Comparison of ENCODE assay signal across 8 mouse cellular contexts in genomic region chrX:73053860-73054563, GRCm38 (mm10). TPM values are rescaled to one million over a fixed set of nuclear protein-coding genes. Genes with fewer than 3 reads are reported as not detected.
DNase-seq lines count a peak whose midpoint lies in the region; ATAC-seq lines count a peak whose summit lies in the region.

No protein-coding gene starts in this region.

- H3K4me2 ChIP-seq in hindbrain, embryonic 11.5 days (replicated peaks; ENCODE audit: low read depth, low read length): no peak overlapping the region
- H3K4me2 ChIP-seq in lung, embryonic 16.5 days (ENCODE audit: low read depth, low read length): peak overlapping the region; percentile 37; the same call in 1 of the 2 replicates

- no peaks in the 10 kb centered on the region for H3K9me3 ChIP-seq in hindbrain, embryonic 11.5 days (ENCODE audit: control insufficient read depth, low read length)
- H3K9me3 ChIP-seq in lung, embryonic 16.5 days (ENCODE audit: control insufficient read depth, low read length): no peaks in the 10 kb centered on the region

- H3K27me3 ChIP-seq in hindbrain, embryonic 11.5 days (ENCODE audit: control insufficient read depth, insufficient read depth, low read length): no peaks in the 10 kb centered on the region
- H3K27me3 ChIP-seq in lung, embryonic 16.5 days (ENCODE audit: control insufficient read depth, insufficient read depth, low read depth, low read length): no peaks in the 10 kb centered on the region

- no peak overlapping the region for H3K4me3 ChIP-seq in hindbrain, embryonic 11.5 days (ENCODE audit: low read depth, low read length)
- no peak overlapping the region for H3K4me3 ChIP-seq in lung, embryonic 16.5 days (ENCODE audit: low read length)

- no peak overlapping the region for H3K9ac ChIP-seq in hindbrain, embryonic 11.5 days (ENCODE audit: low read depth, low read length)
- H3K9ac ChIP-seq in lung, embryonic 16.5 days (ENCODE audit: low read length): 0 out of 2 replicates have a peak overlapping the region, but pooled peaks have one; percentile 32

- peak; percentile 80 for DNase-seq in Muller cell, postnatal 12 days (ENCODE audit: inconsistent ontology term)
- DNase-seq in cerebellum, adult 9-11 months: peak; percentile 92
- peak; percentile 84 to 91 for DNase-seq in frontal cortex, postnatal 10 days (ENCODE audit: low spot score in 2 of 2)
- peak; percentile 95 for DNase-seq in hindbrain, embryonic 11.5 days (ENCODE audit: low spot score)
- DNase-seq in layer of hippocampus, adult 9-11 months: peak; percentile 90
- peak; percentile 75 for DNase-seq in ovary, postnatal 10 days (ENCODE audit: low spot score)
- DNase-seq in thymus, postnatal 0 days (ENCODE audit: low spot score): peak; percentile 85

- no peak overlapping the region for H3K27ac ChIP-seq in hindbrain, embryonic 11.5 days (ENCODE audit: low read depth, low read length)
- H3K27ac ChIP-seq in lung, embryonic 16.5 days (ENCODE audit: low read length): no peak overlapping the region

- H3K36me3 ChIP-seq in hindbrain, embryonic 11.5 days (ENCODE audit: control insufficient read depth, insufficient read depth, low read length): no peaks in the 10 kb centered on the region
- H3K36me3 ChIP-seq in lung, embryonic 16.5 days (ENCODE audit: control insufficient read depth, insufficient read depth, low read length): no peaks in the 10 kb centered on the region

- ATAC-seq in hindbrain, embryonic 11.5 days (ENCODE audit: low FRiP score): peak; percentile 97
- ATAC-seq in lung, embryonic 16.5 days (ENCODE audit: low read depth): peak; percentile 96

- 15% methylated on average over 14 of the region's 14 CpGs for WGBS in hindbrain, embryonic 11.5 days
- WGBS in lung, embryonic 16.5 days: 13% methylated on average over 14 of the region's 14 CpGs

- H3K4me1 ChIP-seq in hindbrain, embryonic 11.5 days (replicated peaks; ENCODE audit: control insufficient read depth, insufficient read depth, low read length): no peaks in the 10 kb centered on the region
- no peaks in the 10 kb centered on the region for H3K4me1 ChIP-seq in lung, embryonic 16.5 days (replicated peaks; ENCODE audit: control insufficient read depth, insufficient read depth, low read length)

RNA-seq across cellular contexts. Expression of gene Pnma3, which starts 10.6 kb away (rescaled TPM):
- polyA plus RNA-seq in hindbrain, embryonic 11.5 days (2014; fragmentation: Nextera tagmentation; extraction: Ambion mirVana): 0.27 and 0.90 TPM in 2 replicates
- 0.10 and 0.15 TPM in 2 replicates for polyA plus RNA-seq in lung, embryonic 16.5 days (2015; fragmentation: Nextera tagmentation; extraction: Ambion mirVana)
- polyA plus RNA-seq in thymus, postnatal 0 days (2015; fragmentation: Nextera tagmentation; extraction: Ambion mirVana): not detected in 2 replicates

RNA-seq across cellular contexts. Expression of gene Pnma5, which starts 17.1 kb away (rescaled TPM):
- not detected in 2 replicates for polyA plus RNA-seq in hindbrain, embryonic 11.5 days (2014; fragmentation: Nextera tagmentation; extraction: Ambion mirVana)
- polyA plus RNA-seq in lung, embryonic 16.5 days (2015; fragmentation: Nextera tagmentation; extraction: Ambion mirVana): not detected in 2 replicates
- polyA plus RNA-seq in thymus, postnatal 0 days (2015; fragmentation: Nextera tagmentation; extraction: Ambion mirVana): 0.09 TPM in 1 of 2 replicates, not detected in the other

RNA-seq across cellular contexts. Expression of gene Xlr4a, which starts 28.3 kb away (rescaled TPM):
- 0.43 TPM in 1 of 2 replicates, not detected in the other for polyA plus RNA-seq in hindbrain, embryonic 11.5 days (2014; fragmentation: Nextera tagmentation; extraction: Ambion mirVana)
- 1.6 and 2.7 TPM in 2 replicates for polyA plus RNA-seq in lung, embryonic 16.5 days (2015; fragmentation: Nextera tagmentation; extraction: Ambion mirVana)
- 76.9 and 77.7 TPM in 2 replicates for polyA plus RNA-seq in thymus, postnatal 0 days (2015; fragmentation: Nextera tagmentation; extraction: Ambion mirVana)

RNA-seq across cellular contexts. Expression of gene Xlr3a, which starts 42.9 kb away (rescaled TPM):
- 4.5 and 6.0 TPM in 2 replicates for polyA plus RNA-seq in hindbrain, embryonic 11.5 days (2014; fragmentation: Nextera tagmentation; extraction: Ambion mirVana)
- polyA plus RNA-seq in lung, embryonic 16.5 days (2015; fragmentation: Nextera tagmentation; extraction: Ambion mirVana): 2.4 and 4.6 TPM in 2 replicates
- 1.2 and 2.2 TPM in 2 replicates for polyA plus RNA-seq in thymus, postnatal 0 days (2015; fragmentation: Nextera tagmentation; extraction: Ambion mirVana)

Comparison
In these comparisons a context has a peak if more than half of its experiments do, and no peak if none do; other contexts are left out.
1. RNA of gene Xlr4a, which starts 28.3 kb away (polyA plus RNA-seq): 76.9 to 77.7 TPM in thymus, postnatal 0 days; 1.6 to 2.7 TPM in lung, embryonic 16.5 days and 0.43 TPM in hindbrain, embryonic 11.5 days; every median in the first group is over 10 times any median in the second.
2. Peak in every context shown above with its lines, with median percentiles within 50 percentile points of each other: DNase-seq.